Mouse (Mus musculus) brain, adult 2 months (tissue): ENCODE results near the gene Gfpt2.

ENCODE experiments used
- DNase-seq: peaks from one replicate; pipeline ENCODE4 v3.0.0; 2011; ENCODE audit warnings: low read depth, low spot score

Gfpt2 gene

DNA sequence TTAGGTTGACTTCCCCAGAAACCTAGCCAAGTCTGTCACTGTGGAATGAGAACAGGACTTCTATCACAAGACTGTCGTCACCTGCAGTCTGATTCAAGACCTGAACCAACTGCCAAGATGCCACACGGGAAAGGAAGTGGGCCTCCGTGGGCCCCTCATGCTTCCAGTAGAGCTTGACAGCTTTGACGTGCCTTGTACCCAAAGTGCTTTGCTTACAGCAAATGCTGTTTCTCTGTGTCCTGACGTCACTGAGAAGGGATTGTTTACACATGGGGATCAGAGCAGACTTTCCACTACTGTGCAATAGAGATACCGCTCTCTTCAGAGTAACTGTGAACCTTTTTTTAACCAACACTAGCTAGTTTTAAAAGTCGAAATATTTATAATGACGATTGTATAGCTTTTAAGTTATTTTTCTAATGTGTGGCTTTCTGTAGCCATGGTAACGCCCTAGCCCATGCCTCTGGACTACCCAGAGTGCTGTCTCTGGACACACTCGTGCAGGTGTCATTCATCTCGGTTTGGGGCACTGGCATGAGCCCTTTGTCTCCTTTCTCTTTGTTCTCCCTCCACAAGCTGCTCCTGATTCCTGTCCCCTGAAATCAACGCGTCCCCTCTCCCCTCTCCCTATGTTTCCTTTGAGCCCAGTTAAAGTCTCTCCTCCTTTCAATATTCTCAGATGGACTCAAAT, 43.9 kb downstream of the Gfpt2 start:
- no peak for DNase-seq

DNA sequence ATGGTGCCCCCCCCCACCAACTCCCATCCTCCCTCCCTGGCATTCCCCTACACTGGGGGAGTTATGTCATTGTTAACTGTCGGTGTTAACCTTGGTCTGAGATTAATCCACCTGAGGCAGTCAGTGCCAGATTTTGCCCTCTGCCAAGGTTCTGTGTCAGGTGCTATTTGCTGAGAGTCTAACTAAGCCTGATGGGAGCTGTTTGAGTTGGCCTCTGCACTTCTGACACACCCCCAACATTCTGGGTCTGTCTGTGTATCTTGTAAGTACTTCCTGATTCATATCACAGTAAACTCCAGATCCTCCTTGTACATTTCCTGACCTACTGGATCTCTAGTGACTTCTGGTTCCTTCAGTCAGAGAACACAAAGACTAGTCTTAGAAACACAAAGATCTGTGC, 46.7 kb downstream of the Gfpt2 start:
- DNase-seq, result no peak

DNA sequence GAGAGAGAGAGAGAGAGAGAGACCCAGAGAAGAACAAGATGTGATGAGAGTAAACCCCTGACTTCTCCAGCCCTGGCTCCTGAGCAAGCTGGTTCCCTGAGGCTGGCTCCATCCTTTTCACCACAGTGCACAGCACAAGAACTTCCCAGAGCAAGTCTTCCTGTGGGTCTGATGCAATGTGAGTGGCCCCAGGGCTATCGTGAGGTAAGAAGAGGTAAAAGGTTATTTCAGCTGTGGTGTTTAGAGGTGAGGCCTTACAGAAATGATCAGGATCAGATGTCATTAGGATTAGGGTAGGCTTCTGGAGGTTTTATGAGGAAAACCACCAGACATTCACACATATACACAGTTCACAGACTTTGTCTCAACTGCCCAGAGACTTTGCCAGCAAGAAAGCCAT, 47.9 kb downstream of the Gfpt2 start:
- DNase-seq, result no peak

DNA sequence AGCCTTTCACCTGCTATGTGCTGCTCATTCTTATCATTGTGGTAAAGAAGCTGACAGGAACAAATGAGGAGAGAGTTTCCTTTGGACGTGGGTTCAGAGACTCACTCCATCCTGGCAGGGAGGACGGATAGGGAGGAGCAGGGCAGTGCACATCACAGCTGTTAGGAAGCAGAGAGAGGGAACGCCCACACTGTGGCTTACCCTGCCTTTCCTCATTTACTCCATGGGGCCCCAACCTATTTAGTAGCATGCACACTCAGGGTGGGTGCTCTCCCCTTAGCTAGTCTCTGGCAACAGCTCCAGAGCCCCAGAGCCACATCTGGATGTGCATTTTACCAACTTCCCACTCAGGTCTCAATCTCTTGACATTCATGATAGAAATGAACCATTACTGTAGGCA, 48.7 kb downstream of the Gfpt2 start:
- no peak for DNase-seq

DNA sequence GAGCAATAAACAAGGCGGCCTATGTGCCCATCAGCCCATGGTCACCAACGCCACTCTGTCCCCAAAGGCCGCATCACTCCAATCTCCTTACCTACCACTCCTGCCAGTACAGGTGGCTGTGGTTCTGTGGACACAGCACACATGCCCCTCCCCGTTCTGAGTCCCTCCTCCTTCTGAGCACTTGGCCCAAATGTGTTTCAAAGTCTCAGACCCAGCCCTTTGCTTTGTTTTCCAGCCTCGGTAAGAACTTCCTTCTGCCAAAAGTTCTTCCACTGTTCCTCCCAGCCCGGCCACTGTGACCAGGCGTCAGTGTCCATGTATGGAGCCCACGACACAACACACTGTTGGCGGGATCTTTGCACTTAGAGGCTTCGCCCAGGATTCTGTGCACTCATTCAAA, 50.3 kb downstream of the Gfpt2 start:
- no peak for DNase-seq

DNA sequence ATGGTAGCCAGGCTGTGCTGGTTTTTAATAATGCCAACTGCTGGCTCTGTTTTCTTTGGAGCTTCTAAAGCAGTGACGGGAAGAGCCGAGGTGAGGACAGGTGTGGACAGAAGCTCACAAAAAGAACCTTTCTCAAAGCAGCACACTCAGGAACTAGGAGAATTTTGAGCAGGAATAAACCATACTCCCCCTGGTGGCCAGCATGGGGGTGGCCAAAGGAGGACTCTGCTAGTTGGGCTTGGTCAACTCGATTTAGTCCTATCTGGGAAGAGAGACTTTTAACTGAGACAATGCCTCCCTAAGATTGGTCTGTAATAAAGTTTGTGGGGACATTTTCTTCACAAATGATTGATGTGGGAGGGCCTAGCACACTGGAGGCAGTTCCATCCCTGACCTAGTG, 51.0 kb downstream of the Gfpt2 start:
- peak; percentile 71 for DNase-seq

DNA sequence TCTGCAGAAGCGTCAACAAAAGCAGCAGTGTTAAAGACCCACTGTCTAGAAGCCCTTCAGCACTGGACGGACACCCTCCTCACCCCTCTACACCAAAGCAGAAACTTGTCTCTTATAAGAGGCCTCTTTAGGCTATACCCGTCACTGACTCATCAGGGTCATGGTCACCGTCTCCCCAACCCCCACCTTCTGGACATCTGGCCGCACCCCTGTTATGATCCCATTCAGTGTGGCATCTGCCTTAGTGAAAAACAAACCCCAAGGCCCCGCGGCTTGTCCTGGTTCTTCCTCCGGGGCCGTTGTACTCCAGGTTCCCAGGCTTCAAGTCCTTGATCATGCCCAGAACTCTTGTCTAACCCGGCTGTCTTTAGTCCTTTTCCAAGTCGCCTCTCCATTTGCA, 52.0 kb downstream of the Gfpt2 start:
- no peak for DNase-seq

DNA sequence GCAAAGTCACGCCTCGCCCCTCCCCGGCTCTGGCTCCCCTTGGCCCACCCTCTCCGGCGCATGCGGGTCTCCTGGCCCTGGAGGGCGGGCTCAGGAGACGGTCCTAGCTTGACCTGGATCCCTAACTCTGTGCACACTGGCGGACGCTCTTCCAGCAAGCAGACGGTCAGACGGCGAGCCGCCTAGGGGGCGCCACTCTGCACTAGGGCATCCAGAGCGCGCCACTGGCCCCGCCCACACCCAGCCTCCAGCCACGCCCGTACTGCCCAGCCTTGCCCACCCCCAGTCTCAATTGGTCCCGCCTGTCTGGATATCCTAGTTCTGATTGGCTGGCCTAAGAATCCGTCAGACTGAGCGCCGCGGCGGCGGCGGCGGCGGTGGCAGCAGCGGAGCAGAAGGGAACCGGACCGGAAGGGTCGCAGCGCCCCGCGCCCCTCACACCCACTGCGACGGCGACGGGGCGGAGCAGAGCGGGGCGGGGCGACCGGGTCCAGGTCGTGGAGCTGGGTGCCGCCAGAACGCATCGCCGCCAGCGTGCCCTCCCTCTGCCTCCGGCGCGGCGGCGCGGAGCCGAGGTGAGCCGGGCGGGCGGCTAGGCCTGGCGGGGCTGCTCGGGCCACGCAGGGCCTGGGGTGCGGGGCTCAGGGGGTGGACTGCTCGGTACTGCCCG, 52.6 kb downstream of the Gfpt2 start, which contains the start of gene Mapk9:
TSS of gene Mapk9 (plus strand) at position 351 of the 670 bp plus-strand sequence.
- DNase-seq, result peak; percentile 99

DNA sequence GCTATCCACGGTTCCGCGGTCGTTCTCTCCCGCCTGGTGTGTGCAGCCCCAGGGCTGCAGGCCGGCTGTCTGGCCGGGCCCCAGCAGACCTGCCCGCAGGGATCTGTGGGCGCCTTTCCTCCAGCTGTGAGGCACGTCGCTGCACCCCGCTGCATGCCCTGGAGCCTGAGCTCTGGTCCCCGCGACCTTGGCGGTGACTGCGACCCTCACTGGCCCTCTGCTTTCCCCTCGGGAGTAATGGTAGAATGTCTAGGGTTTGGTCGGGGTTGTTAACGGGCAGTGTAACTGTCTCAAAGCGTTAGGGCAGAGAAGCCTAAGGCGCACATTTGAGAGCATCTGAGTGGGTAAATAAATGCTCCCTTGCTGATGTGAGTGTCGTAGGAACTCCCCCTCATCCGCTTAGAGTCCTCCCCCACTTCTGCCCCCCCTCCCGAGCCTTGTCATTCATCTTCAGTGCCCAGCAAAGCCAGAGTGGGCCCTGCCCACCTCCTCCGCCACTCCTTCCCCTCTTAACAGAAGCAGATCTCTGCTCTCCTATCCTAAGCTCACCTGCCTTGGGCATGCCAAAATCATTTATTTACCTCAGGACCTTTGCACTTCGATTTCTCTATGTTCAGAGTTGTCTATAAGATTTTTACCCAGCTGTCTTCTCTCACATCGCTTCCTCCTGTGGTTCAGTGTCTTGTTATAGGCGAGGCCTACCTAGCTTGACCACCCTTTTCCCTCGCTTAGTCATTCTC, 53.3 kb downstream of the Gfpt2 start:
- peak; percentile 72 for DNase-seq

DNA sequence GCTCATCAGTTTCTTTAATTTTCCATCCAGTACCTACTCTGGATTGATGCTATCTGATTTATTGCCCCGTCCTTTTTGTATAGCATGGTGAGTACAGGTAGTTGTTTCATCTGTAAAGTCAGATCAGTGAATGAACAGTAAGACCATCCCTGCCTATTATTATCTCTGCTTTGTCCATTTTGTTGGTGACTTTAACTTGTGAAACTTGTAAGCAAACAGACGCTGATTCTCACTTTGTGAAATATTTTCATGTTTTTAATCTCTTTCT, 53.8 kb downstream of the Gfpt2 start:
- DNase-seq, result no peak

DNA sequence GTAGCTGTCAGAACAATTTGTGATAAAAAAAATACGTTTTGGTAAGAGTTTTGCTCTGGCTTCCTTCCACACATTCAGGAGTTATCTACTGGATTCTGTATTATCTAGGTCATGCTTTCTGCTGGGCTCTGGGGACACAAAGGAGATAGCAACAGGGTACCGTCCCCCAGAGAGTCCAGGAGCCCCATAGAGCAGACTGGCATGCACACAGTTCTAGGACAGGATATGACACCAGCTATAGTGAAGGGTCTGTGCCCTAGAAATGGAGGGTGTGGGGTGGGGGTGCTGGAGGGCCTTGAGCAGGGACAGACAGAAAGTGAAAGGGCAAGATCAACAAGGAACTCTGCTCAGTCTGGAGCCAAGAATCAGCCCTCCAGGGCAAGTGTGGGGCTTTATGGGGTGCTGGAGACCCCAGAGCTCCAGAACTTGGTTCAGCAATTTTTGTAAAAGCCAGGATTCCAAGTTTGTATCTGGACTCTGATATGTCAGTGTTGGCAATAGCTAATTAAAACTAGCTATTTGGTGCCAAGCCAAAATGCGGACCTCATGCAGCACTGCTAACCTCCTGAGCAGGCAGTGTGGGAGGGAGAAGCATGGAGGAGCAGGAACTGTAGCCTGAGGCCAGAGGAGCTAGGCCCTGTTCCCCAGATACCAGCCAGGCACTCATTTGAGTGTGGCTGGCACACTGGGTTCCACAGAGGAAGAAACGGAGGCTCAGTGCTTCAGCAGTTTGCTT, 54.3 kb downstream of the Gfpt2 start:
- peak; percentile 58 for DNase-seq

DNA sequence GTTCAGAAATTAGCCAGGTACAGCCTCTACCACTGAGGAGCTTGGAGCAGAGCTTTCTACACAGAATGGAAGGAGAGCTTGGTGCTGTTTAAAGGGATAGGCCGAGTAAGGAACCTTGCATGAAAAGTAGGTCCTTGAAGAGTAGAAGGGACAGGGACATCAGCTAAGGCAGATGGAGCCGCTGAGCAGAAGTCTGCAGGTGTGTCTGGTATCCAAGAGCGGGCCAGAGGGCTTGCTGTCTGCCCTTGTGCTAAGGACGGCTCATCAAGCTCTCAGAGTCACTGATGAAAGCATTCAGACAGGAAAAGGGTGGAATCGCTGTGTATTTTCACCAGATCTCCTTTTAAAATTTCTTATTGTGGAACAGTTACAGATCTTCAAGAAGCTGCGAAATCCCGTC, 56.4 kb downstream of the Gfpt2 start:
- peak; percentile 49 for DNase-seq

DNA sequence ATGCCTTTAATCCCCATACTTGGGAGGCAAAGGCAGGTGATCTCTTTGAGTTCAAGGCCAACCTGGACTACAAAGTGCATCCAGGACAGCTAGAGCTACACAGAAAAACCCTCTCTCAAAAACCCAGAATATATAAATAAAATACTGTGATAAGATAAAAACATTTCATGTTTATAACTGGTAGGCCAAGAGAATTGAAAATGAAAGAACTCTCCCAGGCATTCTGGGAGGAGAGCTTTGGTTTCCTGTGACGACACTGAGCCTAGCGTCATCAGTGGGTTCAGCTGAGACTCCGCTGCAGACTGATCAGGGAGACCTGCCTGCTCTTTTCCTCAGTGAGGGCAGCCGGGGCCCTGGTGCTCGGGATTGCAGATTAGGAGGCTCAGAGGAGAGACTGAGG, 61.2 kb downstream of the Gfpt2 start:
- DNase-seq, result no peak

DNA sequence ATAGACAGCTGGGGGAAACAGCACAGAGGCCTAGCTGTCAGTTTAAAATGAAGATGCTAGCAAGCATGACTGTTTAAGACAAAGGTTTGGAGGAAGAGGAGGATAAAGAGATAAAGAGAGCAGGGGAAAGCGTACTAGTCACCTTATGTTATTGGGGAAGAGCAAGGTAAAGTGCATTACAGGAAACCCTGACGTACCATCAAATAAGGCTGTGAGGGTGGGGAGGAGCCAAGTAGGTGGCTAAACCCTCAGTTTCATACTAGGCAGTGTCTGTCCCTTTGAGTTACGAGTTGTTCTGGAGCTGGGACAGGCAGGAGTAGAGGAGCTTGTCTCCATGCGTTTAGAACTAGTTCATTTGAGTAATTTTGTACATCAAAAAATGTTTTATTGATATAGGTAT, 67.2 kb downstream of the Gfpt2 start:
- DNase-seq, result no peak

DNA sequence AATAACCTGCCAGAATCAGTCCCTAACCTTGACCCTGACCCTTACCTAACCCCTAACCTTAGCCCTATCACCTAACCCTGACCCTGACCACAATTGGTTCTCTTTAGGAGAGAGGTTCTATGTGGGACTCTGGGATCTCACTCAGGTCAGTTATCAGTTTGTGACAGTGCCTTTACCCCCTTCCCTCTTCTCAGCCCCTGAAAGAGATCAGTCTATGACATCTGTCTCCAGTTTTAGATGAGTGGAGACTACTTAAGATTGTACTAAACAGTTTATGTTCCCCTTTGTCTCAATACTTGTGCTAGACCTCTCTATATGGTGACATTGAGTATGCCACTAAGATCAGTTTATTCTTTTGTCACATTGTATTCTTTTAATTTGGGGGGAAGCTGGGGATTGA, 69.9 kb downstream of the Gfpt2 start:
- DNase-seq, result no peak

DNA sequence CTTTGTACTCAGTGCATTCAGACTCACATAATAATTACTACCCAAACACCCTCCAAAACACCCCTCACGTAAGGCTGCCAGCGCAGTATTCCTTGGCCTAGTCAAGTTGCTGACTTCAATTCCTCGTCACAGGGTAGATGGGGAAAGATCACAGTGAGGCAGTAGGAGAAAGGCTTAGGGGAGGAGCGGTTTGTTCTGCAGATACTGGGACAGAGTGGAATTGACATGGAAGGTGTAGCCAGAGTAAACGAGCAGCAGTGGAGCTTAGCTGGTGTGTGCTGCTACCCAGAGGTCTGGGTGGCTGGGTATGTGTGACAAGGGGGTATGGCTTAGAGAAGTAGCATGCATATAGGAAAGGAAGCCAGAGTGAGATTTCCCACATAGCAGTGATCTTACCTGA, 73.3 kb downstream of the Gfpt2 start:
- DNase-seq, result no peak

DNA sequence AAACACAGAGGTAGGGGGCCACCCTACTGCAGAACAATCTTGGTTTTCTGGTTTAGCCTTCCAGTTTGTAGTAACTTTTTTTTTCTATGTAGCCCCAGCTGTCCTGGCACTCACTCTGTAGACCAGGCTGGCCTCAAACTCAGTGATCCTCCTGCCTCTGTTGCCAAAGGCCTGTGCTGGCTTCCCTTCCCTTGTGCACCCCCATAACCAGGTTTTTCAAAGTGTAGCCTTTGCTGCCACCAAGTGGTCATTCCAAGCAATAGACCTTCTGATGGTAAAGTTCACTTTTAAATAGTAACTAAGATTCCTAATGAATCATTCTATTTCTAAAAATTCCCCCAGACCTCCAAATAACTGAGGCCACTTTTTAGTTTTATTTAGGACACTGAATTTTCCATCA, 75.8 kb downstream of the Gfpt2 start:
- peak; percentile 79 for DNase-seq

DNA sequence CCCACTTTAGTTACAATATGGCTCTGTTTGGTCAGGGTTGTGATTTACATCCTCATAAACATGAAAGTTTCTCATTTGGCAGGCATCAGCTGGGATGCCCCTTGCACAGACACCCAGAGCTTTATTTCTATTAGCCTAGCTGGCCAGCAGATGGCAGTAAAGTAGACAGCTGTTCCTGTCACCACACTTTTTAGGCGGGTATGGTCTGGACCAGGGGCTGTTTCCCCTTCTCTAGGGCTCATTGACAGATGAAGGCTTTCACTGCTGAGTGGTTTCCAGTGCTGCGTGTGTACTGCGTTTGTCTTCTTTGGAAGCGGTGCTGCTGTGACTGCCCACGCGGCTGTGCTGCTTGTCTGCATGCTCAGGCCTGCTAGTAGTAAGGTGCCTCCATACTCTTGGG, 77.9 kb downstream of the Gfpt2 start:
- peak; percentile 61 for DNase-seq

DNA sequence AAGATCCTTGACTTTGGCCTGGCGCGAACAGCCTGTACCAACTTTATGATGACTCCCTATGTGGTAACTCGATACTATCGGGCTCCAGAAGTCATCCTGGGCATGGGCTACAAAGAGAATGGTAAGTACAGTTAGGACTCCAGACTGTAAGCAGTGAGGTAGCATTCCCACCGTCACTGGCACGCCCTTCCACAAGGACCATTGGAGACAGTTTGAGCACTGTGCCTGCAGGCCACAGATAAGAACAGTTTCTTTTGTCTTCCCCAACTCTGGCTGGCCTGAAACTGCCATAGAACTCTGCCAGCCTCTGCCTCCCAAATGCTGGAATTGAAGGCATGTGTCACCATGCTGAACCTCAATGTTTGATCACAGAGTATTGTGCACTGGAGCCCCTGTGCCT, 78.8 kb downstream of the Gfpt2 start:
- no peak for DNase-seq

DNA sequence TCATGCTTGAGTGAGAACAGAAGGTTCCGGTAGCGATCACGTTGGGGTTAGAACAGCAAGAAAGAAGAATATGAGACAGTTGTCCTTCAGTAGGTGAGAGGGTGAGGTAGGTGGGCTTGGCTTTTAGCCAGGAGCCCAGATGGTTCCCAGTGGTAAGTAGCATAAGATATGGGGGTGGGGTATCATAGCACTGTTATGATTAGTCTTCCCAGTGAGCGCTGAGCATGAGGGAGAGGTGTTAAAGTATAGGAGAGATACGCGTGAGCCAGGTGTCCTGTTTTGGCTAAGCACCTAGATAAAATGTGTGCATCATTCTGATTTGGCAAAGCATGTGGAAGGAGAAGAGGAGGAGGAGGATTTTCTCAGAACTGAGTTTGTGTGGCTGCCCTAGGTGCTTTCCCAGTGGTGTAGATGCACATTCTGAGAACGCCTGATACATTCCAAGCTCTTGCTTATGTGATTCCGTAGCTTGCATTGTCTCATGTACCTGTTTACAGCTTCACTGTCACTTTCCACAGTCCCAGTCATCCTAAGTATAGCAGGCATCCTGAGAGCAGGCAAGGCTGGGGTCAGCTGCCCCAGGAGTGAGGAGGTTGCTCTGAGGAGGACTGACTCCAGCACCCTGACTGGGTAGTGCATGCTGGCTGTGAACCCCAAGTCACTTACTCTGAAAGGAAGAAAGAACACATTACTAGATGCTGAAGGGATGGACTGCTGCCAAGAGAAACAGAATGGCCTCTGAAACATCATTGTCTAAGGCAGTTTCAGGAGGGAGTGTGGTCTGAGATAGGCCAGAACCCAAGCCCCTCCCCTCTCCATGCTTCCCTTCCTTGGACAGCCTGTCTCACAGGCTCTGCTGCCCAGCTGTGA, 83.2 kb downstream of the Gfpt2 start:
- DNase-seq, result peak; percentile 81

DNA sequence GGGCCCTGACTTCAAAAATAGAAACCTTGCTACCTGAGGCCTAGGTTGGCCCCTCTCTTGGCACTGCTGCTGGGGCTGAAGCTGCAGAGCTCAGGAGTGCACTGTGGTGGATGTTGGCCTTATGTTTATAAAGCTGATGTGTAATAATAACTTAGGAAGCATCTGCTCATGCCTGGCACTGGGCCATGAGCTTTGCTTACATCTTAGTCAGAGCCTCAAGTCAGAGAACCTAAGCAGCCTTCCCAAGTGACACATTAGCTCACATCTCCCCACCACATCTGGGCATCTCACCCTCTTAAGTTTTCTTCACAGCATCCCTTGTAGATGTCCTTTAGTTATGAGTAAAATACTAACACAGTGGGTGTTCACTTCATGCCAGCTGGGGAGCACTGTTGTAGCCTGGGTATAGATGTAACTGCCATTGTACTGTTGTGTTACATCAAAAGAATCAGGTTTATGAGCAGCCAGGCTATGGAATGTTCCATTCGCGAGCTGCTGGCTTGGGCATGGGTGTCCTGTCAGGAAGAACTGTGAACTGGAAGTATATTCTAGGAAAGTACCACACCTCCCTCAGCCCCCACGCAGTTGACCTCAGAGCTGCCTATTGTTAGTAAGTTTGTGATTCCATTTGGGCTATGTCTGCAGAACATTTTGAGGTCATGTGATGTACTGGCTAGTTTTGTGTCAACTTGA, 86.1 kb downstream of the Gfpt2 start:
- DNase-seq, result peak; percentile 79
